In the genomic region with DNA sequence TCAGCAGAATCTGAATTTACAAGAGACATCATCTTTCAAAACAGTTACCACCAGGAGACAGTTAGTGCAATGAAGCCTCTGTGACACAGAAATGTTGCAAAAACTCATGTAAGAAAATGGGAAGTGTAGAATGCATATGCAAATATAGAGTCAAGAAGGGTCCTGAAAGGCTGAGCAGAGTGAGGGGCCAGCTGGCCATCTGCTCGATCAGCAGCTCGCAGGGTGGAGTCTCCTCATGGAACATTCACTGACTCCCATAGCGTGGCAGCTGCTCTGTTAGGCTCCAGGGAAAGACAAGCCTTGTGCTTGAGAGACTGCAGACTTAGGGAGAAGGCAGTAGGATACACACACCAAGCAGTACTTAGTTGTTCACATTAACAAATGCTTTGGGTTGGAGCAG, we compare ENCODE assay signal across 17 mouse cellular contexts. TPM values are rescaled to one million over a fixed set of nuclear protein-coding genes. Genes with fewer than 3 reads are reported as not detected.
DNase-seq lines count a peak whose midpoint lies in the region; ATAC-seq and TF ChIP-seq lines count a peak whose summit lies in the region.
"Had no signal": no experiment of that assay in that cellular context is flagged by ENCODE, and none has a peak within 500 bp of the region (broad histone marks: within the 10 kb centered on the region; RNA-seq: fewer than 3 reads in every experiment).

No protein-coding gene starts in this region.

- no peak for TF ChIP-seq EP300 in heart, adult 2 months (IDR thresholded peaks at IDR 0.05; ENCODE audit: insufficient read depth, low read depth, low read length)

- no peaks in the 10 kb centered on the region for H3K79me2 ChIP-seq in heart, adult 2 months (replicated peaks; ENCODE audit: control insufficient read depth, insufficient read depth, low read length)

- WGBS in heart, adult 2 months, result 46% methylated on average over 3 of the region's 3 CpGs
- 59% methylated on average over 3 of the region's 3 CpGs for WGBS in midbrain, embryonic 11.5 days
- 52% methylated on average over 3 of the region's 3 CpGs for WGBS in midbrain, embryonic 10.5 days
- 33% methylated on average over 3 of the region's 3 CpGs for WGBS in forebrain, embryonic 16.5 days

- no peak overlapping the region for H3K27ac ChIP-seq in heart, adult 2 months
- H3K27ac ChIP-seq in midbrain, embryonic 11.5 days (ENCODE audit: low read depth, low read length), result no peak overlapping the region
- no peak overlapping the region for H3K27ac ChIP-seq in midbrain, embryonic 10.5 days (replicated peaks)
- no peak overlapping the region for H3K27ac ChIP-seq in forebrain, embryonic 16.5 days (ENCODE audit: low read length)
- H3K27ac ChIP-seq: embryonic facial prominence, embryonic 15.5 days; hindbrain, embryonic 15.5 days; kidney, postnatal 0 days; liver, embryonic 14.5 days; neural tube, embryonic 12.5 days had no signal

- H3K4me1 ChIP-seq in heart, adult 2 months (ENCODE audit: control insufficient read depth, insufficient read depth, low read length), result peaks cover 2% of the 10 kb centered on the region; the same call in 1 of the 2 replicates
- H3K4me1 ChIP-seq in midbrain, embryonic 11.5 days (ENCODE audit: control insufficient read depth, insufficient read depth, low read length), result no peaks in the 10 kb centered on the region
- peaks cover 5% of the 10 kb centered on the region; the same call in 1 of the 2 replicates for H3K4me1 ChIP-seq in midbrain, embryonic 10.5 days
- H3K4me1 ChIP-seq in forebrain, embryonic 16.5 days (replicated peaks; ENCODE audit: control insufficient read depth, insufficient read depth, low read length), result no peaks in the 10 kb centered on the region
- H3K4me1 ChIP-seq: embryonic facial prominence, embryonic 15.5 days; hindbrain, embryonic 15.5 days; neural tube, embryonic 12.5 days had no signal

- H3K27me3 ChIP-seq in heart, adult 2 months (ENCODE audit: control insufficient read depth, insufficient read depth, low read length), result no peaks in the 10 kb centered on the region
- H3K27me3 ChIP-seq in midbrain, embryonic 11.5 days (ENCODE audit: control insufficient read depth, insufficient read depth, low read length), result no peaks in the 10 kb centered on the region
- H3K27me3 ChIP-seq in midbrain, embryonic 10.5 days (ENCODE audit: low read depth, poor library complexity, severe bottlenecking), result no peaks in the 10 kb centered on the region
- H3K27me3 ChIP-seq in forebrain, embryonic 16.5 days (replicated peaks; ENCODE audit: control insufficient read depth, insufficient read depth, low read length), result no peaks in the 10 kb centered on the region
- H3K27me3 ChIP-seq: embryonic facial prominence, embryonic 15.5 days; hindbrain, embryonic 15.5 days; neural tube, embryonic 12.5 days; Patski had no signal

- DNase-seq in heart, adult 11 months, result peak; percentile 71
- no peak for DNase-seq in heart, adult 2 months
- DNase-seq in midbrain, embryonic 11.5 days (ENCODE audit: low spot score, missing footprints), result no peak
- no peak for DNase-seq in midbrain, embryonic 10.5 days (ENCODE audit: low spot score)
- DNase-seq in spleen, postnatal 10 days (ENCODE audit: low spot score in 2 of 2), result no peak
- DNase-seq in left cerebral cortex, postnatal 14 days (ENCODE audit: low spot score in 2 of 2), result no peak
- DNase-seq: adrenal gland, adult 2 months; cerebellum, adult 11 months; thymus, adult 2 months had no signal

- no peaks in the 10 kb centered on the region for H3K9me3 ChIP-seq in midbrain, embryonic 11.5 days (ENCODE audit: control insufficient read depth, low read length)
- no peaks in the 10 kb centered on the region for H3K9me3 ChIP-seq in midbrain, embryonic 10.5 days (replicated peaks)
- no peaks in the 10 kb centered on the region for H3K9me3 ChIP-seq in forebrain, embryonic 16.5 days (ENCODE audit: control insufficient read depth, low read length)
- H3K9me3 ChIP-seq: embryonic facial prominence, embryonic 15.5 days; hindbrain, embryonic 15.5 days; neural tube, embryonic 12.5 days had no signal

- ATAC-seq in midbrain, embryonic 11.5 days (ENCODE audit: low FRiP score), result 0 out of 2 replicates have a peak, but pooled peaks have one; percentile 52
- ATAC-seq in forebrain, embryonic 16.5 days, result peak; percentile 50; the same call in 1 of the 2 replicates
- ATAC-seq: Patski had no signal

- intact Hi-C loops in heart, adult 2 months (cut with DNase I), result no loop called here
- intact Hi-C loops in left cerebral cortex, postnatal 14 days (cut with DNase I), result no loop called here

- no peak for TF ChIP-seq CTCF in heart, adult 2 months (IDR thresholded peaks at IDR 0.05)

- no peaks in the 10 kb centered on the region for H3K36me3 ChIP-seq in heart, adult 2 months (ENCODE audit: control insufficient read depth, insufficient read depth, low read length)
- no peaks in the 10 kb centered on the region for H3K36me3 ChIP-seq in midbrain, embryonic 11.5 days (ENCODE audit: control insufficient read depth, insufficient read depth, low read length)
- no peaks in the 10 kb centered on the region for H3K36me3 ChIP-seq in midbrain, embryonic 10.5 days
- H3K36me3 ChIP-seq in forebrain, embryonic 16.5 days (ENCODE audit: control insufficient read depth, insufficient read depth), result no peaks in the 10 kb centered on the region
- H3K36me3 ChIP-seq: embryonic facial prominence, embryonic 15.5 days; hindbrain, embryonic 15.5 days; neural tube, embryonic 12.5 days had no signal

- no peak for TF ChIP-seq POLR2A in heart, adult 2 months (IDR thresholded peaks at IDR 0.05; ENCODE audit: insufficient read depth, low read depth, low read length)

- no peak overlapping the region for H3K4me3 ChIP-seq in heart, adult 2 months
- no peak overlapping the region for H3K4me3 ChIP-seq in midbrain, embryonic 11.5 days (ENCODE audit: low read depth, low read length)
- no peak overlapping the region for H3K4me3 ChIP-seq in midbrain, embryonic 10.5 days
- no peak overlapping the region for H3K4me3 ChIP-seq in forebrain, embryonic 16.5 days (replicated peaks; ENCODE audit: low read length)
- H3K4me3 ChIP-seq: embryonic facial prominence, embryonic 15.5 days; hindbrain, embryonic 15.5 days; megakaryocyte, embryonic 14.5 days; neural tube, embryonic 12.5 days had no signal

- no peak overlapping the region for H3K4me2 ChIP-seq in midbrain, embryonic 11.5 days
- no peak overlapping the region for H3K4me2 ChIP-seq in forebrain, embryonic 16.5 days (ENCODE audit: low read length)
- H3K4me2 ChIP-seq: embryonic facial prominence, embryonic 15.5 days; hindbrain, embryonic 15.5 days; neural tube, embryonic 12.5 days had no signal

- H3K9ac ChIP-seq in heart, adult 2 months (ENCODE audit: low read depth, low read length), result no peak overlapping the region
- no peak overlapping the region for H3K9ac ChIP-seq in midbrain, embryonic 11.5 days (ENCODE audit: low read length)
- H3K9ac ChIP-seq in forebrain, embryonic 16.5 days (replicated peaks; ENCODE audit: low read depth, low read length), result no peak overlapping the region
- H3K9ac ChIP-seq: embryonic facial prominence, embryonic 15.5 days; hindbrain, embryonic 15.5 days; liver, embryonic 14.5 days; neural tube, embryonic 12.5 days had no signal

RNA-seq across cellular contexts. Expression of gene Kif26b, which starts 39.8 kb away (rescaled TPM):
- total RNA-seq in heart, adult 2 months (2021), result 1 to 10 TPM; 2.4 to 3.0 TPM
- polyA plus RNA-seq in heart, adult 2 months (2012; rRNA removed), result 0.86 and 1.1 TPM in 2 replicates
- polyA plus RNA-seq in midbrain, embryonic 11.5 days (2014; fragmentation: Nextera tagmentation; extraction: Ambion mirVana), result 3.3 and 3.8 TPM in 2 replicates
- polyA plus RNA-seq in midbrain, embryonic 10.5 days (2016; fragmentation: Nextera tagmentation; extraction: Ambion mirVana), result 3.3 and 4.3 TPM in 2 replicates
- polyA plus RNA-seq in forebrain, embryonic 16.5 days (2015; fragmentation: Nextera tagmentation; extraction: Ambion mirVana), result 4.7 and 5.3 TPM in 2 replicates
- total RNA-seq in left cerebral cortex, postnatal 14 days (2021), result 10 to 100 TPM; 11.6 to 11.8 TPM
